Mouse (Mus musculus): ENCODE measurements at regions not wholly inside any gene's neighbourhood (a gene's known extent, or its start where the extent isn't known, plus 50 kb on each side); places are given as distances from the start of the nearest gene placed in this dataset.
A peak's percentile ranks its signal among the peaks of the same experiment; 100 is the strongest.

DNA sequence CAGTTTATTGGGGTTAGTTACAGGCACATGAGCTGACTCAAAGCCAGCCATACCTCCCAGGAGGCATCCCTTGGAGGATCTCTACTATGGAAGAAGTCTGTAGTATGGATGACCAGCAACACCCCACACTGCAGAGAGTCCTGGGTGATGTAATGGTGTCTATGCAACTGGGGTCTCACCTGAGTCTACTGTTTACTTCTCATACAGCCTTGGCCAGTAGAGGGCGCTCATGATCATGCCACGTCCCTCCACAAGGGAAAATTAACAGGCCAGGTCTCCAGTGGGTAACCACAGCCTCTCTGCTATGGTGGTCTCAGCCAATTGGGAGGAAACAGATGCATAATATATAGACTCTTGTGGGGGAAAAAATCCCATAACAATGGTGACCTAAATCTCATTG is 111.7 kb downstream of the Cdh26 start:
- Histone ChIP-seq H3K4me1 (0 out of 2 replicates have a peak, but pooled peaks cover 8% of the 10 kb centered on the region), H3K27ac (no peak overlapping the region), H3K36me3 (replicated peaks) (no peaks in the 10 kb centered on the region), H3K9me3 (no peaks in the 10 kb centered on the region), H3K4me3 (no peak overlapping the region), H3K27me3 (ENCODE audit: poor library complexity, severe bottlenecking) (no peaks in the 10 kb centered on the region)
- DNase-seq (ENCODE audit: extremely low spot score, low spot score): peak; percentile 27
- 28% methylated on average over 2 of the region's 2 CpGs for WGBS

- Histone ChIP-seq H3K4me3 (no peak overlapping the region), H3K36me3 (replicated peaks) (no peaks in the 10 kb centered on the region), H3K4me1 (0 out of 2 replicates have a peak, but pooled peaks cover 8% of the 10 kb centered on the region), H3K27me3 (ENCODE audit: poor library complexity, severe bottlenecking) (no peaks in the 10 kb centered on the region), H3K27ac (no peak overlapping the region), H3K9me3 (no peaks in the 10 kb centered on the region)
- WGBS: 65% methylated on average over 1 of the region's 1 CpGs
- DNase-seq (ENCODE audit: extremely low spot score, low spot score): no peak
Observed at GRCm38 (mm10) chr2:178544411-178544810, 114.1 kb downstream of the Cdh26 start.

DNA sequence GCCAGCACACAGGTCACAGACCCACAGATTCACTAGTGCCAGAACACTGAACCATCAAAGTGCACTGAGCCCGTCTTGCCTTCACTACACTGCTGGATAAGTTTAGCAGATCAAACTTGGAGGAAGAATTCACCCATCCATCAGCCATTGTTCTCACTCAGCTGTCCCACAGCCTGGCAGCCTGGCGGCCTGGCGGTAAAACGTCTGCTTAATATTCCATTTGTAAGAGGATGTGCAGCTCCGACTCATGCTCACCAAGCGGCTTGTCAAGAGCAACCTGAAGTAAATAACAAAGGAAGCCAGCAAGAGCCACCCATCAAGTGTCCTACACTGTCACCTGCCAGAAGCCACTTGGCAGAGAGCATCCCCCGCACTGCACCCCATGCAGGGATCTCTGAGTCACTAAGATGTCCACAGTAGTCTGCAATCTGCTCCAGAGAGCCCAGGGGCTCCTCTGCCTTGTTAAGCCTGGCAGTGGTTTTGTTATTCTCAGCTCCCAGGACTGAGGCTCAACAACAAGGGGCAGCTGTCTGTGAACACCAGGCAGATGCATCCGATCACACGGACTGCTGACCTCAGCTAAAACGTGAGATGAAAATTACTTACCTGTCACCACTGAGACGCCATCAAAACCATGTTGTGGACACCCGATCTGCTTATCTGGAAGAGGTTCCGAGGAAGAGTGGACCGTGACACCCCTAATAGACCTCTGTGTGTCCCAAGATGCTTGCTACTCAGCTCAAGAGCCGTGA is 115.4 kb downstream of the Cdh26 start:
- no peak for DNase-seq (ENCODE audit: extremely low spot score, low spot score)

DNA sequence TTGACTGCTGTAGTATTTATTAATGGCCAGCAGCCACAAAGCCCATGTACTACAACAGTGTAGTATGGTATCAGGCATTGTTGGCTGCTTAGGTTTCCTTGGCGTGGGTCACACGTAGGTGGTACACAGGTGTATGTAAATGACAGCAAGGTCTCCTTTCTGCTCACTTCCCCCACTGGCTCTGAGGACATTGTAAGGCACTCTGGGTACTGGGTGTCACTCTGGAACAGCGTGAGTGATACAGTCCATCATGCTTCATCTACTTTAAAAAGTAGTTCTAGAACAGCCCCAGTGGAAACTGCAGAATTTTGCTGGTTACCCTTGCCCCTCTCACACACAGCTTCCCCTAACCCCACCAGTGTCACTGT is 116.0 kb downstream of the Cdh26 start:
- no peak overlapping the region for H3K27ac ChIP-seq
- H3K4me1 ChIP-seq: 0 out of 2 replicates have a peak, but pooled peaks cover 8% of the 10 kb centered on the region
- H3K36me3 ChIP-seq (replicated peaks): no peaks in the 10 kb centered on the region
- 90% methylated on average over 3 of the region's 3 CpGs for WGBS
- no peak for DNase-seq (ENCODE audit: extremely low spot score, low spot score)
- no peaks in the 10 kb centered on the region for H3K27me3 ChIP-seq (ENCODE audit: poor library complexity, severe bottlenecking)
- H3K9me3 ChIP-seq: no peaks in the 10 kb centered on the region
- H3K4me3 ChIP-seq: no peak overlapping the region

More for the DNA sequence above, 115.4 kb downstream of the Cdh26 start:
- H3K27me3 ChIP-seq (ENCODE audit: poor library complexity, severe bottlenecking): no peaks in the 10 kb centered on the region
- 0 out of 2 replicates have a peak, but pooled peaks cover 8% of the 10 kb centered on the region for H3K4me1 ChIP-seq
- H3K9me3 ChIP-seq: no peaks in the 10 kb centered on the region
- H3K27ac ChIP-seq: 0 out of 2 replicates have a peak overlapping the region, but pooled peaks have one; percentile 5
- no peak overlapping the region for H3K4me3 ChIP-seq
- no peaks in the 10 kb centered on the region for H3K36me3 ChIP-seq (replicated peaks)
- 85% methylated on average over 15 of the region's 15 CpGs for WGBS

DNA sequence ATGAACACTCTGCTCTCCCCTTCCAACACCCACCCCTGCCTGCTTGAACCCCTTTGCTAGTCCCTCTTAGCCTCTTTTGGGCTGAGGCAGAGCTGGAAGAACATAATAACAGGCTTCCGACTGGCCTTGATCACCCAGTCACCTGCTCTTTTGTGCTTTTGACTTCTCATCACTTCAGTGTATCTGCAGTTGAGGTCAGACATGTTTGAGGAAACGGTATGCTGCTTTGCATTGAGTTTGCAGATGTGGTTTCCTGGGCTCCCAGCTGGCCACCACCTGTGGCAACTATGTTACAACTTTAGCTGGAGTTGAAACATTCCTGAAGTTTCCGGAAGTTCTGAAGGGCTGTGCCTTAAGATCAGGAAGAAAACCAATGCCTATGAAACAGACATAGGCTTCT is 116.6 kb downstream of the Cdh26 start:
- H3K9me3 ChIP-seq: no peaks in the 10 kb centered on the region
- H3K4me1 ChIP-seq: 0 out of 2 replicates have a peak, but pooled peaks cover 8% of the 10 kb centered on the region
- WGBS: 79% methylated on average over 3 of the region's 3 CpGs
- no peaks in the 10 kb centered on the region for H3K36me3 ChIP-seq (replicated peaks)
- H3K27ac ChIP-seq: no peak overlapping the region
- H3K27me3 ChIP-seq (ENCODE audit: poor library complexity, severe bottlenecking): no peaks in the 10 kb centered on the region
- DNase-seq (ENCODE audit: extremely low spot score, low spot score): no peak
- no peak overlapping the region for H3K4me3 ChIP-seq

- 93% methylated on average over 6 of the region's 6 CpGs for WGBS
- Histone ChIP-seq H3K27ac (no peak overlapping the region), H3K4me1 (0 out of 2 replicates have a peak, but pooled peaks cover 8% of the 10 kb centered on the region), H3K36me3 (replicated peaks) (no peaks in the 10 kb centered on the region), H3K4me3 (no peak overlapping the region), H3K27me3 (ENCODE audit: poor library complexity, severe bottlenecking) (no peaks in the 10 kb centered on the region), H3K9me3 (no peaks in the 10 kb centered on the region)
- DNase-seq (ENCODE audit: extremely low spot score, low spot score): no peak
Observed at GRCm38 (mm10) chr2:178548937-178549336, 118.6 kb downstream of the Cdh26 start.

- Histone ChIP-seq H3K27ac (no peak overlapping the region), H3K36me3 (replicated peaks) (no peaks in the 10 kb centered on the region), H3K27me3 (ENCODE audit: poor library complexity, severe bottlenecking) (no peaks in the 10 kb centered on the region), H3K4me1 (peaks cover 8% of the 10 kb centered on the region), H3K9me3 (no peaks in the 10 kb centered on the region), H3K4me3 (no peak overlapping the region)
- WGBS: 89% methylated on average over 4 of the region's 4 CpGs
- DNase-seq (ENCODE audit: extremely low spot score, low spot score): no peak
Observed at GRCm38 (mm10) chr2:178553736-178554135, 123.4 kb downstream of the Cdh26 start.

DNA sequence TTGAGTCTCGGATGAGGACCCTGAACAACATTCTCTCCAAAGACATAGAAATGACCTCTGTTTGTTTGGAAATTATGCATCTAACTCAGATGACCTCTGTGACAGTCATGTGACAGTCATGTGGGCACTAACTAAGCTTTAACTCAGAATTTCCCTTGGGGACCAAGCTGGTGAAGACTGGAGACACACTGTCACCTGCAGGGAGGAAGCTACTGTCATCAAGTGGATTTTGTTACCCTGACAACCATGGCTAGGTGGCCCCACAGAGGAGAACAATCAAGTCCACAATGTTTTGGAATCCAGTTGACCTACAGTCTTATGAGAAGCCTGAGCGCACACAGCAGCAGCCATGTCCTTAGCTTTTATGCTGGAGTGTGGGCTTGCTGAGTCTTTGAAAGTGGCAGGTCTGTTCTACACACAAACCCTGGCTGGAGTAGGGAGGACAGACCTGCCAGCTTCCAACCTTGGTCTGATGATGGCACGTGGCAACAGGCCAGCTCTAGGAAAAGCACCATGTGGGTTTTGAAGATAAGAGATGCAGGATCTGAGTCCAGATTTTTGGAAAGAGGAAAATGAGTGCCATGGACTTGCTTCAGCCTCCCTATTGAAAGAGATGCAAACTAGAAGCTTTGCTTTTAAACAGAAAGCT is 125.5 kb downstream of the Cdh26 start:
- no peaks in the 10 kb centered on the region for H3K9me3 ChIP-seq
- WGBS: 82% methylated on average over 3 of the region's 3 CpGs
- peaks cover 8% of the 10 kb centered on the region for H3K4me1 ChIP-seq
- H3K27ac ChIP-seq: no peak overlapping the region
- H3K4me3 ChIP-seq: no peak overlapping the region
- no peaks in the 10 kb centered on the region for H3K36me3 ChIP-seq (replicated peaks)
- H3K27me3 ChIP-seq (ENCODE audit: poor library complexity, severe bottlenecking): no peaks in the 10 kb centered on the region
- no peak for DNase-seq (ENCODE audit: extremely low spot score, low spot score)

GRCm38 (mm10) chr2:178557934-178558333 is 127.6 kb downstream of the Cdh26 start:
- Histone ChIP-seq H3K9me3 (no peaks in the 10 kb centered on the region), H3K27ac (no peak overlapping the region), H3K27me3 (ENCODE audit: poor library complexity, severe bottlenecking) (no peaks in the 10 kb centered on the region), H3K36me3 (replicated peaks) (no peaks in the 10 kb centered on the region), H3K4me3 (no peak overlapping the region), H3K4me1 (peaks cover 8% of the 10 kb centered on the region)
- WGBS: 77% methylated on average over 9 of the region's 9 CpGs
- DNase-seq (ENCODE audit: extremely low spot score, low spot score): no peak

GRCm38 (mm10) chr2:178563287-178563686 is 133.0 kb downstream of the Cdh26 start:
- no peak overlapping the region for H3K27ac ChIP-seq
- H3K4me3 ChIP-seq: no peak overlapping the region
- WGBS: 94% methylated on average over 7 of the region's 7 CpGs
- H3K36me3 ChIP-seq (replicated peaks): no peaks in the 10 kb centered on the region
- DNase-seq (ENCODE audit: extremely low spot score, low spot score): no peak
- no peaks in the 10 kb centered on the region for H3K27me3 ChIP-seq (ENCODE audit: poor library complexity, severe bottlenecking)
- H3K4me1 ChIP-seq: peaks cover 14% of the 10 kb centered on the region
- H3K9me3 ChIP-seq: no peaks in the 10 kb centered on the region

- H3K27ac ChIP-seq: no peak overlapping the region
- no peaks in the 10 kb centered on the region for H3K27me3 ChIP-seq (ENCODE audit: poor library complexity, severe bottlenecking)
- WGBS: 90% methylated on average over 8 of the region's 8 CpGs
- H3K36me3 ChIP-seq (replicated peaks): no peaks in the 10 kb centered on the region
- no peak for DNase-seq (ENCODE audit: extremely low spot score, low spot score)
- H3K9me3 ChIP-seq: no peaks in the 10 kb centered on the region
- peaks cover 14% of the 10 kb centered on the region for H3K4me1 ChIP-seq
- no peak overlapping the region for H3K4me3 ChIP-seq
Observed at GRCm38 (mm10) chr2:178565368-178565818, 135.1 kb downstream of the Cdh26 start.

DNA sequence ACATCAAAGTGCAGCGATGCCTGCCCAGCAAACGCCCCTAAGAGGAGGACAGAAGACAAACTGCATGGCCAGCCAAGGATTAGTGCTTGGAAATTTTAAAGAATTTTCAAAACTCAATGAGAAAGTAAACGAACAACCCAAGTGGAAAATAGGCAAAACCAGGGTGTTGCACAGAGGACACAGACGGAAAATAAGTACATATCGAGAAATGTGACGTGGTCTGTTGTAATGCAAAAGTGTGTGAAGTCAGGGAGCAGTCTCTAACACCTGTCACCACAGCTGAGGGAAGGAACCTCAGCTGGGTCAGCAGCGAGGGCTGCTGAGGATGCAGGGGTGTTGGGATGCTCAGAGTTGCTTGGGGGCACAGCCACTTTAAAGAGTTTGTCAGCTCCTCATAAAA is 137.2 kb downstream of the Cdh26 start:
- H3K4me3 ChIP-seq: no peak overlapping the region
- peaks cover 14% of the 10 kb centered on the region for H3K4me1 ChIP-seq
- 88% methylated on average over 7 of the region's 7 CpGs for WGBS
- no peaks in the 10 kb centered on the region for H3K36me3 ChIP-seq (replicated peaks)
- DNase-seq (ENCODE audit: extremely low spot score, low spot score): no peak
- no peaks in the 10 kb centered on the region for H3K9me3 ChIP-seq
- no peaks in the 10 kb centered on the region for H3K27me3 ChIP-seq (ENCODE audit: poor library complexity, severe bottlenecking)
- H3K27ac ChIP-seq: no peak overlapping the region

- H3K27ac ChIP-seq: no peak overlapping the region
- H3K4me1 ChIP-seq: peaks cover 4% of the 10 kb centered on the region; the same call in 1 of the 2 replicates
- no peak for DNase-seq (ENCODE audit: extremely low spot score, low spot score)
- H3K27me3 ChIP-seq (ENCODE audit: poor library complexity, severe bottlenecking): no peaks in the 10 kb centered on the region
- no peaks in the 10 kb centered on the region for H3K36me3 ChIP-seq (replicated peaks)
- 89% methylated on average over 5 of the region's 5 CpGs for WGBS
- H3K9me3 ChIP-seq: no peaks in the 10 kb centered on the region
- no peak overlapping the region for H3K4me3 ChIP-seq
Observed at GRCm38 (mm10) chr2:178572301-178572700, 142.0 kb downstream of the Cdh26 start.
